Mouse (Mus musculus) cerebellum, adult 2 months (tissue): ENCODE data around the gene AU018091.
"Not testable (repeated sequence)": the region's sequence is repeated elsewhere in the genome, so short reads cannot be mapped to it uniquely, and the experiment has no call there.

Source experiments
- CTCF ChIP-seq: fragments of 200-500 bp; IDR thresholded peaks from 2 replicates; pipeline ENCODE4 v1.5.1; 2011; ENCODE audit warnings: low read depth, mild to moderate bottlenecking, control low read depth, low read length, moderate library complexity, borderline replicate concordance; ENCODE audit not compliant: insufficient read depth
- POLR2A ChIP-seq: fragments of 200-500 bp; IDR thresholded peaks from 2 replicates; pipeline ENCODE4 v1.6.1; 2011; ENCODE audit warnings: low read length, control low read depth, borderline replicate concordance; ENCODE audit not compliant: insufficient read depth

- not testable (repeated sequence) for TF ChIP-seq CTCF, POLR2A
Measured at GRCm38 (mm10) chr7:3186726-3187125, 17.7 kb upstream of the AU018091 start.
